Mouse (Mus musculus): ENCODE measurements at regions not wholly inside any gene's neighbourhood (a gene's known extent, or its start where the extent isn't known, plus 50 kb on each side); places are given as distances from the start of the nearest gene placed in this dataset.

GRCm38 (mm10) chr7:36133658-36134143 lies 330.9 kb upstream of the Zfp507 start:
- TF ChIP-seq MAX (IDR thresholded peaks at IDR 0.05) (no peak), USF1 (IDR thresholded peaks at IDR 0.05; ENCODE audit: low read depth) (no peak), CTCF (IDR thresholded peaks at IDR 0.05; ENCODE audit: control insufficient read depth, insufficient read depth, insufficient read length) (no peak), MYOG (IDR thresholded peaks at IDR 0.05; ENCODE audit: control insufficient read depth, extremely low read depth, insufficient read length) (no peak), MYOD1 (IDR thresholded peaks at IDR 0.05; ENCODE audit: control insufficient read depth, insufficient read length, low read depth) (no peak), FOSL1 (IDR thresholded peaks at IDR 0.05; ENCODE audit: insufficient read depth, low read length, poor library complexity, severe bottlenecking) (no peak), CEBPB (IDR thresholded peaks at IDR 0.05; ENCODE audit: low read depth) (no peak)
- no peaks in the 10 kb centered on the region for H3K36me3 ChIP-seq (ENCODE audit: control insufficient read depth, insufficient read depth)
- no peaks in the 10 kb centered on the region for H3K79me3 ChIP-seq (ENCODE audit: low read depth)
- no peak overlapping the region for H3ac ChIP-seq (ENCODE audit: control insufficient read depth, insufficient read length, low read depth)
- H3K4me3 ChIP-seq (ENCODE audit: insufficient read depth, poor library complexity, severe bottlenecking), result no peak overlapping the region
- no peaks in the 10 kb centered on the region for H3K79me2 ChIP-seq (ENCODE audit: control insufficient read depth, insufficient read depth)
- no peaks in the 10 kb centered on the region for H3K27me3 ChIP-seq (ENCODE audit: control insufficient read depth, insufficient read depth, insufficient read length)

- H3ac ChIP-seq (ENCODE audit: control insufficient read depth, insufficient read length, low read depth), result no peak overlapping the region
- H3K79me3 ChIP-seq (ENCODE audit: low read depth), result no peaks in the 10 kb centered on the region
- no peaks in the 10 kb centered on the region for H3K36me3 ChIP-seq (ENCODE audit: control insufficient read depth, insufficient read depth)
- H3K4me3 ChIP-seq (ENCODE audit: insufficient read depth, poor library complexity, severe bottlenecking), result no peak overlapping the region
- H3K79me2 ChIP-seq (ENCODE audit: control insufficient read depth, insufficient read depth), result no peaks in the 10 kb centered on the region
- no peaks in the 10 kb centered on the region for H3K27me3 ChIP-seq (ENCODE audit: control insufficient read depth, insufficient read depth, insufficient read length)
- TF ChIP-seq MYOD1 (IDR thresholded peaks at IDR 0.05; ENCODE audit: control insufficient read depth, insufficient read length, low read depth) (no peak), MYOG (IDR thresholded peaks at IDR 0.05; ENCODE audit: control insufficient read depth, extremely low read depth, insufficient read length) (no peak), FOSL1 (IDR thresholded peaks at IDR 0.05; ENCODE audit: insufficient read depth, low read length, poor library complexity, severe bottlenecking) (no peak), CTCF (IDR thresholded peaks at IDR 0.05; ENCODE audit: control insufficient read depth, insufficient read depth, insufficient read length) (no peak), MAX (IDR thresholded peaks at IDR 0.05) (no peak), CEBPB (IDR thresholded peaks at IDR 0.05; ENCODE audit: low read depth) (no peak), USF1 (IDR thresholded peaks at IDR 0.05; ENCODE audit: low read depth) (no peak)
These were observed 330.2 kb upstream of the Zfp507 start for GRCm38 (mm10) chr7:36133026-36133425.

- Histone ChIP-seq H3K4me3 (ENCODE audit: insufficient read depth, poor library complexity, severe bottlenecking) (no peak overlapping the region), H3ac (ENCODE audit: control insufficient read depth, insufficient read length, low read depth) (no peak overlapping the region), H3K36me3 (ENCODE audit: control insufficient read depth, insufficient read depth) (no peaks in the 10 kb centered on the region), H3K79me2 (ENCODE audit: control insufficient read depth, insufficient read depth) (no peaks in the 10 kb centered on the region), H3K79me3 (ENCODE audit: low read depth) (no peaks in the 10 kb centered on the region), H3K27me3 (ENCODE audit: control insufficient read depth, insufficient read depth, insufficient read length) (no peaks in the 10 kb centered on the region)
- TF ChIP-seq MAX (IDR thresholded peaks at IDR 0.05) (no peak), CEBPB (IDR thresholded peaks at IDR 0.05; ENCODE audit: low read depth) (no peak), MYOD1 (IDR thresholded peaks at IDR 0.05; ENCODE audit: control insufficient read depth, insufficient read length, low read depth) (no peak), FOSL1 (IDR thresholded peaks at IDR 0.05; ENCODE audit: insufficient read depth, low read length, poor library complexity, severe bottlenecking) (no peak), CTCF (IDR thresholded peaks at IDR 0.05; ENCODE audit: control insufficient read depth, insufficient read depth, insufficient read length) (no peak), MYOG (IDR thresholded peaks at IDR 0.05; ENCODE audit: control insufficient read depth, extremely low read depth, insufficient read length) (no peak)
These were observed 329.8 kb upstream of the Zfp507 start for GRCm38 (mm10) chr7:36132569-36132968.

- TF ChIP-seq USF1 (IDR thresholded peaks at IDR 0.05; ENCODE audit: low read depth), result no peak
- no peak for TF ChIP-seq CEBPB (IDR thresholded peaks at IDR 0.05; ENCODE audit: low read depth)
- no peak for TF ChIP-seq FOSL1 (IDR thresholded peaks at IDR 0.05; ENCODE audit: insufficient read depth, low read length, poor library complexity, severe bottlenecking)
- TF ChIP-seq MYOD1 (IDR thresholded peaks at IDR 0.05; ENCODE audit: control insufficient read depth, insufficient read length, low read depth), result peak; percentile 63
- H3K79me2 ChIP-seq (ENCODE audit: control insufficient read depth, insufficient read depth), result no peaks in the 10 kb centered on the region
- H3ac ChIP-seq (ENCODE audit: control insufficient read depth, insufficient read length, low read depth), result no peak overlapping the region
- H3K4me3 ChIP-seq (ENCODE audit: insufficient read depth, poor library complexity, severe bottlenecking), result no peak overlapping the region
- H3K36me3 ChIP-seq (ENCODE audit: control insufficient read depth, insufficient read depth), result no peaks in the 10 kb centered on the region
- no peaks in the 10 kb centered on the region for H3K27me3 ChIP-seq (ENCODE audit: control insufficient read depth, insufficient read depth, insufficient read length)
- no peaks in the 10 kb centered on the region for H3K79me3 ChIP-seq (ENCODE audit: low read depth)
These were observed 294.3 kb upstream of the Zfp507 start for GRCm38 (mm10) chr7:36097054-36097453.

- TF ChIP-seq MAX (IDR thresholded peaks at IDR 0.05), result peak; percentile 50
- peak; percentile 79 for TF ChIP-seq CEBPB (IDR thresholded peaks at IDR 0.05; ENCODE audit: low read depth)
- TF ChIP-seq MYOG (IDR thresholded peaks at IDR 0.05; ENCODE audit: control insufficient read depth, extremely low read depth, insufficient read length), result no peak
- no peak for TF ChIP-seq USF1 (IDR thresholded peaks at IDR 0.05; ENCODE audit: low read depth)
- no peak for TF ChIP-seq FOSL1 (IDR thresholded peaks at IDR 0.05; ENCODE audit: insufficient read depth, low read length, poor library complexity, severe bottlenecking)
- peak; percentile 58 for TF ChIP-seq MYOD1 (IDR thresholded peaks at IDR 0.05; ENCODE audit: control insufficient read depth, insufficient read length, low read depth)
These were observed 292.7 kb upstream of the Zfp507 start for GRCm38 (mm10) chr7:36095258-36096130.

More at GRCm38 (mm10) chr7:36095258-36096130, 292.7 kb upstream of the Zfp507 start:
- Histone ChIP-seq H3K79me3 (ENCODE audit: low read depth) (no peaks in the 10 kb centered on the region), H3K27me3 (ENCODE audit: control insufficient read depth, insufficient read depth, insufficient read length) (no peaks in the 10 kb centered on the region), H3ac (ENCODE audit: control insufficient read depth, insufficient read length, low read depth) (no peak overlapping the region), H3K36me3 (ENCODE audit: control insufficient read depth, insufficient read depth) (no peaks in the 10 kb centered on the region), H3K79me2 (ENCODE audit: control insufficient read depth, insufficient read depth) (no peaks in the 10 kb centered on the region), H3K4me3 (ENCODE audit: insufficient read depth, poor library complexity, severe bottlenecking) (no peak overlapping the region)
